Mouse (Mus musculus): ENCODE results near the gene Gm17720. TPM values are rescaled to one million over a fixed set of nuclear protein-coding genes. Genes with fewer than 3 reads are reported as not detected.

Gm17720 gene
- polyA plus RNA-seq, 1 experiment from 2014 or later: not detected

GRCm38 (mm10) chr8:110079282-110080221 is 23.0 kb downstream of the Gm17720 start, which contains the start of gene Zfp612:
Zfp612 (plus strand) TSS chr8:110079746.
- no peak within 1 kb of the TSS for H3K27ac ChIP-seq
- no peaks in the 10 kb centered on the region for H3K36me3 ChIP-seq
- H3K9ac ChIP-seq: peak within 1 kb of the TSS; percentile 38; the same call in 1 of the 2 replicates
- peak within 1 kb of the TSS; percentile 63 for H3K4me3 ChIP-seq (replicated peaks)
- ATAC-seq (ENCODE audit: insufficient read depth, low FRiP score, low read depth): peak; percentile 90
- WGBS: 6% methylated on average over 54 of the region's 54 CpGs
- H3K4me2 ChIP-seq: peak within 1 kb of the TSS; percentile 85
- no peaks in the 10 kb centered on the region for H3K9me3 ChIP-seq
- H3K4me1 ChIP-seq: peaks cover 9% of the 10 kb centered on the region
- no peaks in the 10 kb centered on the region for H3K27me3 ChIP-seq (replicated peaks)

DNA sequence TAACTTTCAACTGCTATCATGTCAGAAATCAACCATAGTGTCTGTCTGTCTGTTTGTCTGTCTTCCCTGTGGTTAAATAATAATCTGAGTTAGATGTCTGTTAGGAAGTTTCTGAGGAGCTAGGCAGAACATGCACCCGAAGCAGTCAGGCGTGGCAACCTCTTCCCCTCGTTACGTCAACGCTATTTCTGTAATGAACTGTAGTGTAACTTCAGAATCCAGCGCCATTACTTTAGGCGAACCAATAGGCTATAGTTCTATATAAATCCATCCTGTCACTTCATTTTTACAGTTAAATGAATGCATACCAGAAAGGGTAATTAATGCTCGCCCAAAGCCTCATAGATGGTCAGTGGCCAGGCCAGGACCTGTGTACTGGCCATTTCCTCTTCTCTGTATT is 28.1 kb downstream of the Gm17720 start:
- no peak overlapping the region for H3K4me2 ChIP-seq
- no peaks in the 10 kb centered on the region for H3K9me3 ChIP-seq
- H3K36me3 ChIP-seq: no peaks in the 10 kb centered on the region
- ATAC-seq (ENCODE audit: insufficient read depth, low FRiP score, low read depth): no peak
- H3K27ac ChIP-seq: no peak overlapping the region
- 75% methylated on average over 8 of the region's 8 CpGs for WGBS
- no peak overlapping the region for H3K4me3 ChIP-seq (replicated peaks)
- 0 out of 2 replicates have a peak, but pooled peaks cover 3% of the 10 kb centered on the region for H3K4me1 ChIP-seq
- no peaks in the 10 kb centered on the region for H3K27me3 ChIP-seq (replicated peaks)
- no peak overlapping the region for H3K9ac ChIP-seq

GRCm38 (mm10) chr8:110071600-110071999 is 31.0 kb downstream of the Gm17720 start:
- Histone ChIP-seq H3K9ac (no peak overlapping the region), H3K4me2 (no peak overlapping the region), H3K27me3 (replicated peaks) (no peaks in the 10 kb centered on the region), H3K27ac (no peak overlapping the region), H3K4me3 (replicated peaks) (no peak overlapping the region), H3K36me3 (no peaks in the 10 kb centered on the region), H3K4me1 (no peaks in the 10 kb centered on the region), H3K9me3 (no peaks in the 10 kb centered on the region)
- 11% methylated on average over 9 of the region's 9 CpGs for WGBS
- ATAC-seq (ENCODE audit: insufficient read depth, low FRiP score, low read depth): no peak

DNA sequence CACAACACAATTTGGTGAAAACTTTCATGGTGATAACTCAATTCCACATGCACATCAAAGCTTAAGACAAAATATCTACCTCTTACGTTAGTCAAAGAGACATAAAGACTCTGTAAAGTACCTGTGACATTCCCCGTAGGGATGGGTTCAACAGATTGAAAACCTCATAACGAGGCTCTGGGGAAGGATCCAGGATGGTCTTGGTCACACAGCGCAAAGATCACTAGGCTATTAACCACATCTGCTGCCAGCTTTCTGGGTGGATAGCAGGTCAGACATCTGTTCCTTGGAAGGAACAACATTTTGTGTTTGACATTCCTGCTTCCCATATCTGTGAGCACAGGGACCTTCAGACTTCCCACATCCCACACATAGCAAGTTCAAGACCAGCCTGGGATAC is 32.8 kb downstream of the Gm17720 start:
- Histone ChIP-seq H3K27me3 (replicated peaks) (no peaks in the 10 kb centered on the region), H3K4me2 (no peak overlapping the region), H3K4me1 (no peaks in the 10 kb centered on the region), H3K36me3 (no peaks in the 10 kb centered on the region), H3K4me3 (replicated peaks) (no peak overlapping the region), H3K27ac (no peak overlapping the region), H3K9ac (no peak overlapping the region), H3K9me3 (no peaks in the 10 kb centered on the region)
- 85% methylated on average over 4 of the region's 4 CpGs for WGBS
- ATAC-seq (ENCODE audit: insufficient read depth, low FRiP score, low read depth): no peak

GRCm38 (mm10) chr8:110065676-110066075 is 36.9 kb downstream of the Gm17720 start:
- H3K4me3 ChIP-seq (replicated peaks): no peak overlapping the region
- H3K4me1 ChIP-seq: no peaks in the 10 kb centered on the region
- no peak overlapping the region for H3K9ac ChIP-seq
- no peaks in the 10 kb centered on the region for H3K9me3 ChIP-seq
- 84% methylated on average over 4 of the region's 4 CpGs for WGBS
- no peak overlapping the region for H3K27ac ChIP-seq
- H3K4me2 ChIP-seq: no peak overlapping the region
- H3K36me3 ChIP-seq: no peaks in the 10 kb centered on the region
- ATAC-seq (ENCODE audit: insufficient read depth, low FRiP score, low read depth): no peak
- H3K27me3 ChIP-seq (replicated peaks): no peaks in the 10 kb centered on the region

- Histone ChIP-seq H3K4me2 (no peak overlapping the region), H3K36me3 (no peaks in the 10 kb centered on the region), H3K27me3 (replicated peaks) (no peaks in the 10 kb centered on the region), H3K4me1 (no peaks in the 10 kb centered on the region), H3K4me3 (replicated peaks) (no peak overlapping the region), H3K9ac (no peak overlapping the region), H3K9me3 (no peaks in the 10 kb centered on the region), H3K27ac (no peak overlapping the region)
- WGBS: 89% methylated on average over 18 of the region's 18 CpGs
- no peak for ATAC-seq (ENCODE audit: insufficient read depth, low FRiP score, low read depth)
Measured at GRCm38 (mm10) chr8:110064606-110065365, 37.8 kb downstream of the Gm17720 start.

- Histone ChIP-seq H3K4me1 (no peaks in the 10 kb centered on the region), H3K4me2 (no peak overlapping the region), H3K4me3 (replicated peaks) (no peak overlapping the region), H3K9me3 (no peaks in the 10 kb centered on the region), H3K27ac (no peak overlapping the region), H3K9ac (no peak overlapping the region), H3K27me3 (replicated peaks) (no peaks in the 10 kb centered on the region), H3K36me3 (no peaks in the 10 kb centered on the region)
- WGBS: 62% methylated on average over 9 of the region's 9 CpGs
- no peak for ATAC-seq (ENCODE audit: insufficient read depth, low FRiP score, low read depth)
Measured at GRCm38 (mm10) chr8:110064161-110064560, 38.4 kb downstream of the Gm17720 start.

DNA sequence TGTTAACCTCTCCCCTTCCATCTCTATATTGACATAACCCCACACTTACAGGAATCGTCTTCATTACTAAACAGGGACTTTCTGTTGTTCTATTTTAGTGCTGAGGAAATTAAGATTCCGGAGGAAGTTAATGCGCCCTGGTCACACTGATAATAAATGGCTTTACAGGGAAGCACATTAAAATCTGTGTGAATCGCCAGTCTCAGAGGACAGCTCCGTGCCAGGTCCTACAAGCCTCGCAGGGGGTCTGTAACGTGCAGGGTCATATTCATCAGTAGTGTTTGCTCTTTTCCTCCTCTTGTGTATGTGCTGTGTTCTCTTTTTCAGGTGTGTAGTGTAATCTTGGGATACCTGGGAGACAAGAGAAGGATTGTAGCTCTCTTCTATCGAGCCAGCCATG is 44.3 kb downstream of the Gm17720 start:
- no peak overlapping the region for H3K4me3 ChIP-seq (replicated peaks)
- no peaks in the 10 kb centered on the region for H3K4me1 ChIP-seq
- H3K36me3 ChIP-seq: no peaks in the 10 kb centered on the region
- no peak overlapping the region for H3K9ac ChIP-seq
- WGBS: 64% methylated on average over 8 of the region's 8 CpGs
- H3K4me2 ChIP-seq: no peak overlapping the region
- no peaks in the 10 kb centered on the region for H3K9me3 ChIP-seq
- ATAC-seq (ENCODE audit: insufficient read depth, low FRiP score, low read depth): no peak
- H3K27ac ChIP-seq: no peak overlapping the region
- no peaks in the 10 kb centered on the region for H3K27me3 ChIP-seq (replicated peaks)

GRCm38 (mm10) chr8:110051208-110051607 is 51.3 kb downstream of the Gm17720 start:
- H3K4me2 ChIP-seq: no peak overlapping the region
- H3K9me3 ChIP-seq: no peaks in the 10 kb centered on the region
- H3K27ac ChIP-seq: no peak overlapping the region
- H3K27me3 ChIP-seq (replicated peaks): no peaks in the 10 kb centered on the region
- 65% methylated on average over 6 of the region's 6 CpGs for WGBS
- peak; percentile 60; the same call in 1 of the 2 replicates for ATAC-seq (ENCODE audit: insufficient read depth, low FRiP score, low read depth)
- H3K9ac ChIP-seq: no peak overlapping the region
- no peaks in the 10 kb centered on the region for H3K36me3 ChIP-seq
- H3K4me1 ChIP-seq: no peaks in the 10 kb centered on the region
- H3K4me3 ChIP-seq (replicated peaks): no peak overlapping the region

DNA sequence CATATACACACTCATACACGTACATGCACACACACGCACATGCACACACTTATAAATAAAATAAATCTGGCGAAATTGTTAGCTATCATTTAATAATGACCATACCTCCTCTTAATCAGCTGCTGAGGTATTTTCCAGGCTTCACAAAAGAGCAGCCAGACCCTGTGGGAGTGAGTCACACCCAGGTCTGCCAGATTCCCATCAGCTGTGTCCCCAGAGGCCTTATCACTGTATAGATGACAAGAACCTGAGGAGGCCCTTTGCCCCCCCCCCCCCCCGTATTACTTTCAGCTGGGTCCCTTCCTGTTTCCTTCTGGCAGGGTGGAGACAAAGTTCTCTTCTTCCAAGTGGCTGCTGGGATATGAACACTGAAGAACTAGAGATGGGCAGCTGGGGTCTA is 62.0 kb downstream of the Gm17720 start:
- Histone ChIP-seq H3K4me2 (no peak overlapping the region), H3K27me3 (replicated peaks) (no peaks in the 10 kb centered on the region), H3K27ac (no peak overlapping the region), H3K9ac (no peak overlapping the region), H3K9me3 (no peaks in the 10 kb centered on the region), H3K36me3 (no peaks in the 10 kb centered on the region), H3K4me3 (replicated peaks) (no peak overlapping the region), H3K4me1 (no peaks in the 10 kb centered on the region)
- ATAC-seq (ENCODE audit: insufficient read depth, low FRiP score, low read depth): peak; percentile 62; the same call in 1 of the 2 replicates
- 75% methylated on average over 4 of the region's 4 CpGs for WGBS

DNA sequence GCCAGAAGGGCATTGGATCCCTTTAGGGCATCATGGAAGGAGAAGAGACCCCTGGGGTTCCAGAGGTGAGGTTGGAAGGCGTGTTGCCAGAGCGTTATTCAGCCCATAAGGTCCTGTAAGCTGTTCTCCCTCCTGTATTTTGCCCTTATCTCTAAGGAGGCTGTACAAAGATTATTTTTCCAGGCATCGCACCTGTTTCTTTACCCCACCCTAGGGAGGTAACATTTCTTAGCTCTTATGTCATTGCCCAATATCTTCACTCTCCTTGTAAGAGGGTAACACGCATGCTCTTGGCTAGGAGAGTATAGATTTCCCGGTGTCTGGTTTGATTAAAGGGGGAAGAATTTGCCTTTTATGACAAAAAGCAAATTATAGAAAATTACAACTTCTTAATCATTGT is 62.9 kb downstream of the Gm17720 start, which contains the start of gene Chst4:
TSS of gene Chst4 (minus strand) at position 82 of the 400 bp plus-strand sequence.
- Histone ChIP-seq H3K9ac (no peak within 1 kb of the TSS), H3K4me1 (no peaks in the 10 kb centered on the region), H3K9me3 (no peaks in the 10 kb centered on the region), H3K27me3 (replicated peaks) (no peaks in the 10 kb centered on the region), H3K36me3 (no peaks in the 10 kb centered on the region), H3K4me2 (no peak within 1 kb of the TSS), H3K27ac (no peak within 1 kb of the TSS), H3K4me3 (replicated peaks) (no peak within 1 kb of the TSS)
- WGBS: 67% methylated on average over 5 of the region's 5 CpGs
- ATAC-seq (ENCODE audit: insufficient read depth, low FRiP score, low read depth): peak; percentile 44; the same call in 1 of the 2 replicates

DNA sequence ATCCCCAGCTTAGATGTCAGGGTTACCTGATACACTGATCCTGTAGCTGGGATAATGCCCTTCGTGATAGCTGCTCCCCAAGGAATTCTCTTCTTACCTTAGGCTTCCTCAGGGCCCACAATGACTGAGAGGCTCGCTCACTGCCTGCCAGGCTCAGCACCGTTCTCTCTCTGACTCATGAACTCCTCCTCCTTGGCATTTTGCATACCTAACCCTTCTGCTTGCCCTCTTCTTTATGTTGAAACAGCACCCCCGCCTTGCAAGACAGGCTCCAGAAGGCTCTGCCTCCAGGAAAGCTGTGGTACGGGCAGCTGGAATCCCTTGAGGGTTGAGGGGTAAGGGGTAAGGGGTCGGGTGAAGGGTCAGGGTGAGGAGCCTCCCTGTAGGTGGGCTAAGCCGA is 63.3 kb downstream of the Gm17720 start:
- Histone ChIP-seq H3K9me3 (no peaks in the 10 kb centered on the region), H3K27ac (no peak overlapping the region), H3K27me3 (replicated peaks) (no peaks in the 10 kb centered on the region), H3K4me2 (no peak overlapping the region), H3K36me3 (no peaks in the 10 kb centered on the region), H3K9ac (no peak overlapping the region), H3K4me1 (no peaks in the 10 kb centered on the region), H3K4me3 (replicated peaks) (no peak overlapping the region)
- ATAC-seq (ENCODE audit: insufficient read depth, low FRiP score, low read depth): peak; percentile 44; the same call in 1 of the 2 replicates
- WGBS: 37% methylated on average over 7 of the region's 7 CpGs

Data from stomach, embryonic 15.5 days (tissue).